Mouse (Mus musculus) MEL (cell line): ENCODE results near the gene Cep135. TPM values are rescaled to one million over a fixed set of nuclear protein-coding genes. Genes with fewer than 3 reads are reported as not detected.

Experiments used
- DNase-seq: peaks from one replicate; pipeline ENCODE4 v3.0.0; 2011; ENCODE audit warnings: low read depth, low spot score
- H3K27ac ChIP-seq: 2 replicates; pipeline ENCODE4 v1.5.1; 2012; ENCODE audit warnings: low read depth, mild to moderate bottlenecking, control low read depth, low read length, moderate library complexity; ENCODE audit not compliant: control insufficient read depth
- H3K27me3 ChIP-seq, 2 experiments: fragments of 150-350 bp in 1 of 2; sonication (generic) in 1 of 2; 2 replicates each; pipeline ENCODE4 v1.6.1; 2012; ENCODE audit warnings: low read length in 2 of 2, mild to moderate bottlenecking in 2 of 2, improper control_type of control experiment in 1 of 2, moderate library complexity in 1 of 2; ENCODE audit not compliant: insufficient read depth in 2 of 2, control insufficient read depth in 1 of 2
- H3K36me3 ChIP-seq, 2 experiments: 2 replicates each; pipeline ENCODE4 v1.6.1; 2012 to 2014; ENCODE audit warnings: low read length in 2 of 2, improper control_type of control experiment in 1 of 2, inconsistent platforms in 1 of 2, mild to moderate bottlenecking in 1 of 2; ENCODE audit not compliant: insufficient read depth in 2 of 2, control insufficient read depth in 1 of 2
- H3K4me1 ChIP-seq, 2 experiments: fragments of 150-350 bp in 1 of 2; sonication (generic) in 1 of 2; 2 replicates each; pipeline ENCODE4 v1.6.1; 2012; ENCODE audit warnings: low read length in 2 of 2, improper control_type of control experiment in 1 of 2, mild to moderate bottlenecking in 1 of 2; ENCODE audit not compliant: insufficient read depth in 2 of 2, control insufficient read depth in 1 of 2
- H3K4me3 ChIP-seq, 2 experiments: fragments of 150-350 bp in 1 of 2; sonication (generic) in 1 of 2; 2 replicates each; pipeline ENCODE4 v1.5.1; 2012; ENCODE audit warnings: low read depth in 2 of 2, low read length in 2 of 2, mild to moderate bottlenecking in 2 of 2, moderate library complexity in 2 of 2, control low read depth in 1 of 2, improper control_type of control experiment in 1 of 2; ENCODE audit not compliant: control insufficient read depth in 1 of 2, insufficient read depth in 1 of 2
- H3K79me2 ChIP-seq: 2 replicates; pipeline ENCODE4 v1.6.1; 2012; ENCODE audit warnings: mild to moderate bottlenecking, low read length, moderate library complexity; ENCODE audit not compliant: control insufficient read depth, poor library complexity, insufficient read depth
- H3K9ac ChIP-seq: 2 replicates; pipeline ENCODE4 v1.6.1; 2012; ENCODE audit warnings: low read depth, mild to moderate bottlenecking, control low read depth, low read length, moderate library complexity; ENCODE audit not compliant: control insufficient read depth, poor library complexity, severe bottlenecking
- H3K9me3 ChIP-seq: fragments of 150-350 bp; sonication (generic); replicated peaks from 2 replicates; pipeline ENCODE4 v1.6.1; 2012; ENCODE audit warnings: mild to moderate bottlenecking, low read length, improper control_type of control experiment, moderate library complexity; ENCODE audit not compliant: insufficient read depth
- CHD2 ChIP-seq: IDR thresholded peaks from 2 replicates; pipeline ENCODE4 v1.6.1; 2011; ENCODE audit warnings: low read length, improper control_type of control experiment
- E2F4 ChIP-seq: IDR thresholded peaks from 2 replicates; pipeline ENCODE4 v1.6.1; 2011; ENCODE audit warnings: low read depth, low read length, improper control_type of control experiment, borderline replicate concordance
- ELF1 ChIP-seq: IDR thresholded peaks from 2 replicates; pipeline ENCODE4 v1.6.1; 2014; ENCODE audit warnings: low read depth, mild to moderate bottlenecking, inconsistent platforms, low read length, improper control_type of control experiment, moderate library complexity
- EP300 ChIP-seq, 2 experiments: IDR thresholded peaks; 2 replicates each; pipeline ENCODE4 v1.6.1; 2011; ENCODE audit warnings: improper control_type of control experiment in 2 of 2, low read length in 2 of 2, low read depth in 1 of 2, mild to moderate bottlenecking in 1 of 2
- ETS1 ChIP-seq: IDR thresholded peaks from 2 replicates; pipeline ENCODE4 v1.6.1; 2012; ENCODE audit warnings: low read depth, mild to moderate bottlenecking, inconsistent platforms, low read length, improper control_type of control experiment, moderate library complexity
- GABPA ChIP-seq: IDR thresholded peaks from 2 replicates; pipeline ENCODE4 v1.6.1; 2012; ENCODE audit warnings: low read depth, mild to moderate bottlenecking, inconsistent platforms, low read length, improper control_type of control experiment, moderate library complexity
- MAX ChIP-seq: IDR thresholded peaks from 2 replicates; pipeline ENCODE4 v1.6.1; 2011; ENCODE audit warnings: low read length, improper control_type of control experiment
- MAZ ChIP-seq: IDR thresholded peaks from 2 replicates; pipeline ENCODE4 v1.6.1; 2012; ENCODE audit warnings: low read depth, mild to moderate bottlenecking, inconsistent platforms, low read length, improper control_type of control experiment
- MXI1 ChIP-seq: IDR thresholded peaks from 2 replicates; pipeline ENCODE4 v1.6.1; 2011; ENCODE audit warnings: mild to moderate bottlenecking, low read depth, low read length, improper control_type of control experiment
- MYB ChIP-seq: IDR thresholded peaks from 2 replicates; pipeline ENCODE4 v1.6.1; 2011; ENCODE audit warnings: mild to moderate bottlenecking, low read depth, low read length, improper control_type of control experiment
- NRF1 ChIP-seq: IDR thresholded peaks from 2 replicates; pipeline ENCODE4 v1.6.1; 2014; ENCODE audit warnings: low read depth, mild to moderate bottlenecking, inconsistent platforms, low read length, improper control_type of control experiment, moderate library complexity; ENCODE audit not compliant: poor library complexity, insufficient read depth, severe bottlenecking
- POLR2A ChIP-seq, 2 experiments: IDR thresholded peaks; 2 replicates each; pipeline ENCODE4 v1.6.1; 2011 to 2012; ENCODE audit warnings: low read length in 2 of 2, mild to moderate bottlenecking in 2 of 2, control low read depth in 1 of 2, improper control_type of control experiment in 1 of 2, low read depth in 1 of 2, moderate library complexity in 1 of 2; ENCODE audit not compliant: control insufficient read depth in 1 of 2, insufficient read depth in 1 of 2, poor library complexity in 1 of 2
- POLR2AphosphoS2 ChIP-seq: IDR thresholded peaks from 2 replicates; pipeline ENCODE4 v1.6.1; 2011; ENCODE audit warnings: low read length, improper control_type of control experiment
- RAD21 ChIP-seq: IDR thresholded peaks from 2 replicates; pipeline ENCODE4 v1.6.1; 2011; ENCODE audit warnings: mild to moderate bottlenecking, low read depth, low read length, improper control_type of control experiment
- SIN3A ChIP-seq: IDR thresholded peaks from 2 replicates; pipeline ENCODE4 v1.6.1; 2012; ENCODE audit warnings: low read length, improper control_type of control experiment, inconsistent platforms
- SMC3 ChIP-seq: IDR thresholded peaks from 2 replicates; pipeline ENCODE4 v1.6.1; 2011; ENCODE audit warnings: low read depth, low read length, improper control_type of control experiment
- TBP ChIP-seq: IDR thresholded peaks from 2 replicates; pipeline ENCODE4 v1.8.0; 2011; ENCODE audit warnings: low read depth, low read length, improper control_type of control experiment
- ZMIZ1 ChIP-seq: IDR thresholded peaks from 2 replicates; pipeline ENCODE4 v1.6.1; 2012; ENCODE audit warnings: low read depth, mild to moderate bottlenecking, inconsistent platforms, low read length, improper control_type of control experiment, moderate library complexity
- polyA plus RNA-seq, 2 experiments: library from polyadenylated mRNA; stranded (reverse) in 1 of 2; unstranded in 1 of 2; fragments of >175 nt in 1 of 2; fragments of >200 nt in 1 of 2; gene quantifications; 2 replicates each; pipeline versions ENCODE4 v1.2.1 to v1.2.4; 2012; ENCODE audit warnings: low replicate concordance in 2 of 2, low read depth in 1 of 2; ENCODE audit not compliant: insufficient read length in 2 of 2, insufficient read depth in 1 of 2, missing spikeins in 1 of 2
- total RNA-seq: library from RNA; depleted of rRNA; stranded (reverse); fragments of 300-350 nt; gene quantifications from 2 replicates; pipeline ENCODE4 v1.2.3, GENCODE M21; 2012

Cep135 gene
- total and polyA plus RNA-seq, 3 experiments, result 9.2 to 9.3 TPM; not detected in 1

DNA sequence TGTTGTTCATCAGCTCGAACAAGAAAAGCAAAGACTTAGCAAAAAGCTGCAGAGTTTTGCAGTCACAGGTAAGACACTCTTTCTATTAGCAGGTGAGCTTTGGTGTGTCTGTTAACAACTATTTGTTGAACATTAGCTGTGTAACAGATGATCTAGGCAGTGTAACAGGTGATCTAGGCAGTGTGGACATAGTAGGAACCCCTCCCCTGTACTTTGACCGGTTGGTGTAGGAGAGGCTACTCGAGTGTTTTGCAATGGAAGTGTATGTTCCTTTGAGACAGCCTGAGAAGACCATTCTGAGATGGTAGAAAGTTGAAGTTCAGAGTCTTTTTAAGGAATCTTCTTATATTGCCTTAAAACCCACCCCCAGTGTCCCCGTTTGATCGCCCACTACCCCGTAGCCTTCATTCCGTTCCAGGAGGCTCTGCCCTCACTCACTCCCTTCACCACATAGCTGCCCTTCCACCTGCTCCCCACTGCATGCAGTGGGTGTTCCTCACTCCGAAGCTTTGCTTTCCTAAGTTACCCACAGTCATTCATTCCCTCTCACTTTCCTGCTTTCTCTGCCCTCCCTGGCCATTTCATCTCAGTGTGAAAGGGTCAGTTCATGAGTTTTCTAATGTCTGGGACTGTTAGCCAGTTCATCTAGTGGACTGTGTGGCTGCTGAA, 21.3 kb downstream of the Cep135 start:
- no peaks in the 10 kb centered on the region for H3K4me1 ChIP-seq
- no peaks in the 10 kb centered on the region for H3K9me3 ChIP-seq
- H3K9ac ChIP-seq, result no peak overlapping the region
- H3K27me3 ChIP-seq, result no peaks in the 10 kb centered on the region
- peaks cover 0 to 10% of the 10 kb centered on the region in 2 experiments; a peak in 2 of 4 replicates for H3K36me3 ChIP-seq
- TF ChIP-seq POLR2AphosphoS2 (no peak), NRF1 (no peak), SIN3A (no peak), CHD2 (no peak), ZMIZ1 (no peak), MYB (no peak)
- no peaks in the 10 kb centered on the region for H3K79me2 ChIP-seq
- DNase-seq, result no peak
- no peak overlapping the region for H3K27ac ChIP-seq
- H3K4me3 ChIP-seq, result no peak overlapping the region

DNA sequence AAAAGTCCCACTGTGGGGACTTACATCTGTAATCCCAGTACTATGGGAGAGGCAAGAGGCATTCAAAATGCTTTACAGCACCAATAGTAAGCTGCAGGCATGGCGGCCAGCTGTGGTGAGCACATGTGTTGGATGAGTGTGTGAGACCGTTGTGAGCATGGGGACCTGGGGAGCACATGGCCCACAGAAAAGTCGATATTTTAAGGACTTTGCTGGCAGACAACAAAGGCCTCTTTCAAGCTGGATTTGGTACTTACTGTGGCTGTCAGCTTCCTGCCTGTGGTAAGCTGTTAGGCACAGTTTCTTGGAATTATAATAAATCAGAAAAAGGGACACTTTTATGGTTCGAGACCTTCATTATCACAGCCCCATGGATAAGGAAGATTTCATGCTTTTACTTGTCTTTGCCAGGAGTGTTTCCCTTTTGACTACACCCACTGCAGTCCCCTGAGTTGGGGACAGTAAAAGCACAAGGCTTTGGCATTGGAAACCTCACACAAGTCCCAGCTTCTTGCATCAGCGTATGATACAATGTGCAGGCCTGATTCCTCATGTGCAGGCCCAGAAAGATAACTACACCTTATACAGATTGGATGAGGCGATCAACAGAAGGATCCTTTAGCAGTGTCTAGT, 24.5 kb downstream of the Cep135 start:
- Histone ChIP-seq H3K79me2 (no peaks in the 10 kb centered on the region), H3K36me3 (peaks cover 0 to 8% of the 10 kb centered on the region in 2 experiments; a peak in 2 of 4 replicates), H3K27ac (no peak overlapping the region), H3K9me3 (no peaks in the 10 kb centered on the region), H3K27me3 (no peaks in the 10 kb centered on the region), H3K4me3 (no peak overlapping the region), H3K4me1 (no peaks in the 10 kb centered on the region), H3K9ac (no peak overlapping the region)
- no peak for TF ChIP-seq POLR2AphosphoS2
- TF ChIP-seq GABPA, result no peak
- no peak for TF ChIP-seq RAD21
- TF ChIP-seq CHD2, result no peak
- TF ChIP-seq ETS1, result no peak
- no peak for TF ChIP-seq MAX
- no peak for DNase-seq

DNA sequence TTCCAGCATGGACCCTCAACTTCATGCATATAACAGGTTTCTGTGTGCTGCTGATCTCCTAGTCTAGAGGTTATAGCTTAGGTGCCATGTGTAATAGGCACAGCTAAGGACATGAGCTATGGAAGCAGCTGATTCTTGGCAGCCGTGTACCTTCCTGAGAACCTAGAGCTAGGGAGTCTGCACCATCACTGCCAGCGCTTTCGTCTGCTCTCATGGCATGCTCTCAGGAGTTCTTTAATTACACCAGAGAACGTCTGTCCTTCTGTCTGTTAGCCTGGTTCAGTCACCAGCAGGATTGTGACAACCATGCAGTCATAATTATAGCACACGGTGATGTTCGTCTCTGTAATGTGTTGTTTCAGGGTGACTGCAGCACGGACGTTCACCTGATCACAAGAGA, 26.8 kb downstream of the Cep135 start:
- DNase-seq, result no peak
- Histone ChIP-seq H3K9ac (no peak overlapping the region), H3K79me2 (no peaks in the 10 kb centered on the region), H3K4me3 (no peak overlapping the region), H3K27me3 (no peaks in the 10 kb centered on the region), H3K9me3 (no peaks in the 10 kb centered on the region), H3K27ac (no peak overlapping the region), H3K4me1 (no peaks in the 10 kb centered on the region), H3K36me3 (peaks cover 0 to 8% of the 10 kb centered on the region in 2 experiments; a peak in 2 of 4 replicates)
- no peak for TF ChIP-seq POLR2A (IDR thresholded peaks at IDR 0.05; ENCODE audit: control insufficient read depth in 1 of 2, insufficient read depth in 1 of 2, low read depth in 1 of 2, low read length in 2 of 2, poor library complexity in 1 of 2)
- no peak for TF ChIP-seq TBP
- no peak for TF ChIP-seq ELF1
- TF ChIP-seq MXI1, result no peak
- TF ChIP-seq E2F4, result no peak
- no peak for TF ChIP-seq SMC3
- TF ChIP-seq MAZ, result no peak
- TF ChIP-seq SIN3A, result no peak
- TF ChIP-seq RAD21, result no peak
- TF ChIP-seq EP300 (IDR thresholded peaks at IDR 0.05; ENCODE audit: low read depth in 1 of 2, low read length in 2 of 2), result no peak
